Mouse (Mus musculus): Measurements from ENCODE around the gene Tmem178b.

Tmem178b gene

GRCm38 (mm10) chr6:40019396-40019795 is 146.3 kb downstream of the Tmem178b start:
- no peak for DNase-seq

- no peak for DNase-seq
Observed at GRCm38 (mm10) chr6:40023592-40024335, 150.7 kb downstream of the Tmem178b start.

- no peak for DNase-seq
Observed at GRCm38 (mm10) chr6:40024336-40024934, 151.4 kb downstream of the Tmem178b start.

GRCm38 (mm10) chr6:40032901-40033300 is 159.8 kb downstream of the Tmem178b start:
- no peak for DNase-seq

- DNase-seq, result no peak
Observed at GRCm38 (mm10) chr6:40033935-40034334, 160.9 kb downstream of the Tmem178b start.

- DNase-seq, result no peak
Observed at GRCm38 (mm10) chr6:40048969-40049908, 176.2 kb downstream of the Tmem178b start.

GRCm38 (mm10) chr6:40049909-40050484 is 176.9 kb downstream of the Tmem178b start:
- no peak for DNase-seq

- no peak for DNase-seq
Observed at GRCm38 (mm10) chr6:40051698-40052097, 178.6 kb downstream of the Tmem178b start.

- DNase-seq, result no peak
Observed at GRCm38 (mm10) chr6:40052593-40052992, 179.5 kb downstream of the Tmem178b start.

GRCm38 (mm10) chr6:40059466-40059865 is 186.4 kb downstream of the Tmem178b start:
- DNase-seq, result no peak

GRCm38 (mm10) chr6:40061327-40062189 is 188.5 kb downstream of the Tmem178b start:
- no peak for DNase-seq

GRCm38 (mm10) chr6:40062190-40062501 is 189.1 kb downstream of the Tmem178b start:
- DNase-seq, result no peak

GRCm38 (mm10) chr6:40063438-40063837 is 190.4 kb downstream of the Tmem178b start:
- no peak for DNase-seq

GRCm38 (mm10) chr6:40063899-40064298 is 190.8 kb downstream of the Tmem178b start:
- DNase-seq, result no peak

GRCm38 (mm10) chr6:40064342-40064741 is 191.3 kb downstream of the Tmem178b start:
- no peak for DNase-seq

- DNase-seq, result no peak
Observed at GRCm38 (mm10) chr6:40068467-40068866, 195.4 kb downstream of the Tmem178b start.

GRCm38 (mm10) chr6:40071007-40071406 is 197.9 kb downstream of the Tmem178b start:
- no peak for DNase-seq

- DNase-seq, result no peak
Observed at GRCm38 (mm10) chr6:40076089-40076488, 203.0 kb downstream of the Tmem178b start.

GRCm38 (mm10) chr6:40076670-40077313 is 203.7 kb downstream of the Tmem178b start:
- no peak for DNase-seq

GRCm38 (mm10) chr6:40078353-40078752 is 205.3 kb downstream of the Tmem178b start:
- DNase-seq, result peak; percentile 28

- DNase-seq, result no peak
Observed at GRCm38 (mm10) chr6:40083726-40084125, 210.7 kb downstream of the Tmem178b start.

GRCm38 (mm10) chr6:40091250-40091651 is 218.2 kb downstream of the Tmem178b start:
- no peak for DNase-seq
